Mouse (Mus musculus) brain, embryonic 14.5 days (tissue): ENCODE data around the gene Gen1.

Source experiments
- CTCF ChIP-seq: fragments of 200-500 bp; IDR thresholded peaks from 2 replicates; pipeline ENCODE4 v1.5.1; 2012; ENCODE audit warnings: inconsistent platforms, mild to moderate bottlenecking, moderate library complexity, borderline replicate concordance; ENCODE audit not compliant: insufficient read depth, insufficient read length; ENCODE audit errors: extremely low read depth
- POLR2A ChIP-seq: fragments of 200-500 bp; IDR thresholded peaks from 2 replicates; pipeline ENCODE4 v1.6.1; 2012; ENCODE audit warnings: mild to moderate bottlenecking, inconsistent platforms, borderline replicate concordance; ENCODE audit not compliant: poor library complexity, insufficient read depth, insufficient read length, severe bottlenecking; ENCODE audit errors: extremely low read depth

DNA sequence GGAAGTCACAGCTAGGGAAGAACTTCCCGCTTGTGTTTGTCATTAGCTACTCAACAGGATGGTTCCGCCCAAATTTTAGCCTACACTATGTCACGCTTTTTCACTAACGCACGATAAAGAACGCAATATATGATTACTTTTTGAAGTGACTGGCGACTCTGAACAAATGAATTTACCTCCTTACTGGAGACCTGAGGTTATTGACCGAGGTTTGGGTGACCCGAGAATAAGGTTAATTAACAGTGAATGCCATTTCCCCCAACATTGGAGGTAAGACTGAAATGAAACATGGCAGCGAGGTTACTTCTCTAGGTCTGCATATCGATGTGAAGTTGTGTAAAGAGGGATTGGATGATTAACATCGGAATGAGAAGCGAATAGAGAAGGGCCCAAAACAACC lies 706 bp downstream of the Gen1 start:
- TF ChIP-seq CTCF (no peak), POLR2A (no peak)
